Mouse (Mus musculus): ENCODE results near the gene Gm8764.
"Not testable (repeated sequence)": the region's sequence is repeated elsewhere in the genome, so short reads cannot be mapped to it uniquely, and the experiment has no call there.

Gm8764 gene

GRCm38 (mm10) chr10:104159706-104160105 lies at the start of gene Gm8764:
Gene Gm8764 (plus strand): TSS chr10:104160006.
- DNase-seq (ENCODE audit: low spot score in 2 of 2) = not testable (repeated sequence)

GRCm38 (mm10) chr10:104110044-104110443 lies 49.8 kb upstream of the Gm8764 start:
- no peak for DNase-seq (ENCODE audit: low spot score in 2 of 2)

GRCm38 (mm10) chr10:104118312-104118711 lies 41.5 kb upstream of the Gm8764 start:
- no peak for DNase-seq (ENCODE audit: low spot score in 2 of 2)

- not testable (repeated sequence) for DNase-seq (ENCODE audit: low spot score in 2 of 2)
Observed at GRCm38 (mm10) chr10:104142687-104143086, 17.1 kb upstream of the Gm8764 start, which contains the start of gene Gm21293. Gene Gm21293 (plus strand): TSS chr10:104142987.

GRCm38 (mm10) chr10:104151197-104151596 lies 8.6 kb upstream of the Gm8764 start, which contains the start of gene Gm6763:
Gene Gm6763 (plus strand): TSS chr10:104151497.
- not testable (repeated sequence) for DNase-seq (ENCODE audit: low spot score in 2 of 2)

- not testable (repeated sequence) for DNase-seq (ENCODE audit: low spot score in 2 of 2)
Observed at GRCm38 (mm10) chr10:104168215-104168614, 8.4 kb downstream of the Gm8764 start, which contains the start of gene Gm21304. Gene Gm21304 (plus strand): TSS chr10:104168515.

GRCm38 (mm10) chr10:104176724-104177123 lies 16.9 kb downstream of the Gm8764 start, which contains the start of gene Gm21312:
Gene Gm21312 (plus strand): TSS chr10:104177024.
- not testable (repeated sequence) for DNase-seq (ENCODE audit: low spot score in 2 of 2)

- not testable (repeated sequence) for DNase-seq (ENCODE audit: low spot score in 2 of 2)
Observed at GRCm38 (mm10) chr10:104185233-104185632, 25.4 kb downstream of the Gm8764 start, which contains the start of gene Gm20765. Gene Gm20765 (plus strand): TSS chr10:104185533.

GRCm38 (mm10) chr10:104193742-104194141 lies 33.9 kb downstream of the Gm8764 start, which contains the start of gene Gm4340:
Gene Gm4340 (plus strand): TSS chr10:104194042.
- DNase-seq (ENCODE audit: low spot score in 2 of 2) = not testable (repeated sequence)

- no peak for DNase-seq (ENCODE audit: low spot score in 2 of 2)
Observed at GRCm38 (mm10) chr10:104209655-104210054, 49.8 kb downstream of the Gm8764 start.

- no peak for DNase-seq (ENCODE audit: low spot score in 2 of 2)
Observed at GRCm38 (mm10) chr10:104210268-104210990, 50.6 kb downstream of the Gm8764 start.
